Comparison of ENCODE assay signal across 11 mouse cellular contexts in the genomic region with DNA sequence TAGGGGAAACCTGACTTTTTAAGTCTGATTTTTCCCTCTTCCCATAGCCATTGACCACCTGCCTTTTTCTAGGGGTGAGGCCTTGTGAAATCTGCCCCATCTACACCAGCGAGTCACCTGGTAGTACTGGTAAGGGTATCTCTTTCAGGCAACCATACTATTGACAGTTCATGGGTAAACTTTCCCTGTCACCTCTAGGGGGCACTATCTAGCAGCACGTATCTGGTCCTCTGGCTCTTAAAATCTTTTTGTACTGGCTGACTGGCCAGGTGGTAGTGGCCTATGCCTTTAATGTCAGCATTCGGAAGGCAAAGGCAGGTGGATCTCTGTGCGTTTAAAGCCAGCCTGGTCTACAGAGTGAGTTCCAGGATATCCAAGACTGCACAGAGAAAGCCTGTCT. TPM values are rescaled to one million over a fixed set of nuclear protein-coding genes. Genes with fewer than 3 reads are reported as not detected.
DNase-seq lines count a peak whose midpoint lies in the region; ATAC-seq and TF ChIP-seq lines count a peak whose summit lies in the region.
"Had no signal": no experiment of that assay in that cellular context is flagged by ENCODE, and none has a peak within 500 bp of the region (broad histone marks: within the 10 kb centered on the region; RNA-seq: fewer than 3 reads in every experiment).

No protein-coding gene starts in this region.

- ATAC-seq in forebrain, embryonic 14.5 days, result no peak
- ATAC-seq in forebrain, embryonic 15.5 days (replicated peaks), result no peak
- ATAC-seq in liver, postnatal 0 days, result no peak

- DNase-seq in forebrain, embryonic 14.5 days (ENCODE audit: low spot score), result peak; percentile 39
- DNase-seq in liver, postnatal 0 days, result no peak
- DNase-seq in liver, result no peak
- DNase-seq in ES-CJ7 (ENCODE audit: low read depth, low spot score), result peak; percentile 48
- peak; percentile 56 for DNase-seq in induced T-regulatory cell, adult 2 months (ENCODE audit: low read depth)
- no peak for DNase-seq in spleen, postnatal 36 days (ENCODE audit: low spot score in 2 of 2)
- no peak for DNase-seq in urinary bladder, adult 2 months (ENCODE audit: low spot score)
- DNase-seq: heart, postnatal 4 days had no signal

- no peaks in the 10 kb centered on the region for H3K36me3 ChIP-seq in forebrain, embryonic 14.5 days (ENCODE audit: control insufficient read depth, insufficient read depth, low read length)
- H3K36me3 ChIP-seq in forebrain, embryonic 15.5 days, result no peaks in the 10 kb centered on the region
- no peaks in the 10 kb centered on the region for H3K36me3 ChIP-seq in liver, postnatal 0 days (replicated peaks; ENCODE audit: insufficient read depth, low read length)
- H3K36me3 ChIP-seq: embryonic facial prominence, embryonic 12.5 days; liver, embryonic 15.5 days had no signal

- peak; percentile 68 for TF ChIP-seq CTCF in liver, postnatal 0 days (IDR thresholded peaks at IDR 0.05; ENCODE audit: low read depth)

- no peak overlapping the region for H3K4me3 ChIP-seq in forebrain, embryonic 14.5 days (ENCODE audit: low read depth, low read length)
- H3K4me3 ChIP-seq in forebrain, embryonic 15.5 days, result no peak overlapping the region
- no peak overlapping the region for H3K4me3 ChIP-seq in liver, postnatal 0 days (ENCODE audit: low read depth, low read length)
- H3K4me3 ChIP-seq: embryonic facial prominence, embryonic 12.5 days; liver, embryonic 15.5 days had no signal

- H3K27ac ChIP-seq in forebrain, embryonic 14.5 days (ENCODE audit: low read depth, low read length), result no peak overlapping the region
- no peak overlapping the region for H3K27ac ChIP-seq in forebrain, embryonic 15.5 days (replicated peaks)
- H3K27ac ChIP-seq in liver, postnatal 0 days (ENCODE audit: low read depth), result no peak overlapping the region
- H3K27ac ChIP-seq: embryonic facial prominence, embryonic 12.5 days; liver, embryonic 15.5 days had no signal

- H3K27me3 ChIP-seq in forebrain, embryonic 14.5 days (replicated peaks; ENCODE audit: control insufficient read depth, insufficient read depth, low read length), result no peaks in the 10 kb centered on the region
- H3K27me3 ChIP-seq in forebrain, embryonic 15.5 days, result no peaks in the 10 kb centered on the region
- H3K27me3 ChIP-seq in liver, postnatal 0 days (ENCODE audit: insufficient read depth, low read length), result no peaks in the 10 kb centered on the region
- H3K27me3 ChIP-seq: embryonic facial prominence, embryonic 12.5 days; liver, embryonic 15.5 days had no signal

- 78% methylated on average over 4 of the region's 4 CpGs for WGBS in forebrain, embryonic 14.5 days
- 67% methylated on average over 4 of the region's 4 CpGs for WGBS in forebrain, embryonic 15.5 days
- WGBS in liver, postnatal 0 days (ENCODE audit: insufficient replicate concordance), result 59% methylated on average over 4 of the region's 4 CpGs

- H3K4me1 ChIP-seq in forebrain, embryonic 14.5 days (ENCODE audit: control insufficient read depth, insufficient read depth, low read length), result peaks cover 13% of the 10 kb centered on the region
- H3K4me1 ChIP-seq in forebrain, embryonic 15.5 days, result peaks cover 18% of the 10 kb centered on the region
- no peaks in the 10 kb centered on the region for H3K4me1 ChIP-seq in liver, postnatal 0 days (ENCODE audit: insufficient read depth)
- H3K4me1 ChIP-seq: embryonic facial prominence, embryonic 12.5 days; liver, embryonic 15.5 days had no signal

- no peak overlapping the region for H3K9ac ChIP-seq in forebrain, embryonic 14.5 days (ENCODE audit: low read length)
- H3K9ac ChIP-seq in forebrain, embryonic 15.5 days (replicated peaks), result no peak overlapping the region
- H3K9ac ChIP-seq in liver, postnatal 0 days (replicated peaks), result no peak overlapping the region
- H3K9ac ChIP-seq: embryonic facial prominence, embryonic 12.5 days; liver, embryonic 15.5 days had no signal

- no peaks in the 10 kb centered on the region for H3K9me3 ChIP-seq in forebrain, embryonic 14.5 days (replicated peaks; ENCODE audit: control insufficient read depth, low read length)
- no peaks in the 10 kb centered on the region for H3K9me3 ChIP-seq in forebrain, embryonic 15.5 days
- no peaks in the 10 kb centered on the region for H3K9me3 ChIP-seq in liver, postnatal 0 days (ENCODE audit: low read length)
- H3K9me3 ChIP-seq: embryonic facial prominence, embryonic 12.5 days; liver, embryonic 15.5 days had no signal

- H3K4me2 ChIP-seq in forebrain, embryonic 14.5 days (ENCODE audit: low read length), result no peak overlapping the region
- no peak overlapping the region for H3K4me2 ChIP-seq in forebrain, embryonic 15.5 days (replicated peaks)
- no peak overlapping the region for H3K4me2 ChIP-seq in liver, postnatal 0 days (ENCODE audit: low read depth, low read length)
- H3K4me2 ChIP-seq: embryonic facial prominence, embryonic 12.5 days; liver, embryonic 15.5 days had no signal

- no peak for TF ChIP-seq EP300 in liver, postnatal 0 days (IDR thresholded peaks at IDR 0.05; ENCODE audit: low read depth)

RNA-seq across cellular contexts. Expression of a gene that starts 38.6 kb away (rescaled TPM):
- polyA plus RNA-seq in forebrain, embryonic 14.5 days (2014; fragmentation: Nextera tagmentation; extraction: Ambion mirVana), result 0.32 and 0.38 TPM in 2 replicates
- polyA plus RNA-seq in forebrain, embryonic 15.5 days (2015; fragmentation: Nextera tagmentation; extraction: Ambion mirVana), result 0.41 TPM in 1 of 2 replicates, not detected in the other
- 738 and 756 TPM in 2 replicates for polyA plus RNA-seq in liver, postnatal 0 days (2015; fragmentation: Nextera tagmentation; extraction: Ambion mirVana)
- polyA plus RNA-seq in urinary bladder, adult 2 months (2012; rRNA removed), result 0.13 TPM in 1 of 2 replicates, not detected in the other
- polyA plus RNA-seq: embryonic facial prominence, embryonic 12.5 days had no signal

Comparison
In these comparisons a context has a peak if more than half of its experiments do, and no peak if none do; other contexts are left out.
1. DNase-seq: peak in forebrain, embryonic 14.5 days (single experiment), ES-CJ7 (single experiment) and induced T-regulatory cell, adult 2 months (single experiment); none in liver, postnatal 0 days (single experiment), liver (single experiment), spleen, postnatal 36 days (0 of 2) and urinary bladder, adult 2 months (single experiment).
2. RNA of a gene that starts 38.6 kb away (polyA plus RNA-seq): 738 to 756 TPM in liver, postnatal 0 days; 0.32 to 0.38 TPM in forebrain, embryonic 14.5 days, 0.41 TPM in forebrain, embryonic 15.5 days and 0.13 TPM in urinary bladder, adult 2 months; every median in the first group is over 100 times any median in the second.